Mouse (Mus musculus): ENCODE measurements around the gene 4931428F04Rik. TPM values are rescaled to one million over a fixed set of nuclear protein-coding genes. Genes with fewer than 3 reads are reported as not detected.

4931428F04Rik gene
- polyA plus RNA-seq, 2 experiments from 2014 or later: 0.90 to 2.6 TPM

Other genes with a start within 250 kb of the 4931428F04Rik start
- gene Ces3a, start 241.3 kb downstream of the 4931428F04Rik start, polyA plus RNA-seq (2017; shearing (Covaris generic)): not detected
- not detected for gene Ces3b, start 206.1 kb downstream of the 4931428F04Rik start, polyA plus RNA-seq (2017; shearing (Covaris generic))
- under 1 TPM in 1 of 2 experiments, not detected in 1; 0.13 TPM for gene Ces4a, start 158.1 kb downstream of the 4931428F04Rik start, polyA plus RNA-seq (2017; shearing (Covaris generic))
- 10 to 100 TPM; 26.7 to 40.6 TPM for gene Cbfb, start 119.2 kb downstream of the 4931428F04Rik start, polyA plus RNA-seq (2017; shearing (Covaris generic))
- 10 to 100 TPM; 13.9 to 14.2 TPM for gene D230025D16Rik, start 64.7 kb downstream of the 4931428F04Rik start, polyA plus RNA-seq (2017; shearing (Covaris generic))
- gene B3gnt9, start 34.7 kb downstream of the 4931428F04Rik start, polyA plus RNA-seq (2017; shearing (Covaris generic)): under 1 TPM; 0.33 to 0.47 TPM
- 10 to 100 TPM; 58.1 to 76.0 TPM for gene Tradd, start 25.3 kb downstream of the 4931428F04Rik start, polyA plus RNA-seq (2017; shearing (Covaris generic))
- gene Fbxl8, start 25.2 kb downstream of the 4931428F04Rik start, polyA plus RNA-seq (2017; shearing (Covaris generic)): 10 to 100 TPM; 16.5 to 27.6 TPM
- under 1 TPM; 0.26 to 0.39 TPM for gene Hsf4, start 20.1 kb downstream of the 4931428F04Rik start, polyA plus RNA-seq (2017; shearing (Covaris generic))
- under 1 TPM in 1 of 2 experiments, not detected in 1; 0.15 TPM for gene Nol3, start 13.7 kb downstream of the 4931428F04Rik start, polyA plus RNA-seq (2017; shearing (Covaris generic))
- 1 to 10 TPM in 1 of 2 experiments, not detected in 1; 1.1 TPM for gene Exoc3l, start 6.2 kb upstream of the 4931428F04Rik start, polyA plus RNA-seq (2017; shearing (Covaris generic))
- gene E2f4, start 7.8 kb upstream of the 4931428F04Rik start, polyA plus RNA-seq (2017; shearing (Covaris generic)): 10 to 100 TPM; 44.5 to 56.2 TPM
- 10 to 100 TPM in 1 of 2 experiments, 1 to 10 TPM in 1; 7.4 to 13.5 TPM for gene Elmo3, start 15.7 kb upstream of the 4931428F04Rik start, polyA plus RNA-seq (2017; shearing (Covaris generic))
- 1 to 10 TPM; 1.7 to 6.2 TPM for gene Lrrc29, start 36.4 kb upstream of the 4931428F04Rik start, polyA plus RNA-seq (2017; shearing (Covaris generic))
- gene Tmem208, start 36.5 kb upstream of the 4931428F04Rik start, polyA plus RNA-seq (2017; shearing (Covaris generic)): 100 to 1,000 TPM; 149 to 160 TPM
- gene Fhod1, start 58.1 kb upstream of the 4931428F04Rik start, polyA plus RNA-seq (2017; shearing (Covaris generic)): 1 to 10 TPM; 2.3 to 5.3 TPM
- gene Slc9a5, start 59.0 kb upstream of the 4931428F04Rik start, polyA plus RNA-seq (2017; shearing (Covaris generic)): under 1 TPM in 1 of 2 experiments, not detected in 1; 0.16 TPM
- gene Plekhg4, start 83.4 kb upstream of the 4931428F04Rik start, polyA plus RNA-seq (2017; shearing (Covaris generic)): not detected
- gene Kctd19, start 123.6 kb upstream of the 4931428F04Rik start, polyA plus RNA-seq (2017; shearing (Covaris generic)): not detected
- not detected for gene Lrrc36, start 123.7 kb upstream of the 4931428F04Rik start, polyA plus RNA-seq (2017; shearing (Covaris generic))
- gene Tppp3, start 181.7 kb upstream of the 4931428F04Rik start, polyA plus RNA-seq (2017; shearing (Covaris generic)): 1 to 10 TPM; 1.2 to 1.4 TPM
- 1 to 10 TPM in 1 of 2 experiments, under 1 TPM in 1; 0.97 to 1.5 TPM for gene Zdhhc1, start 207.0 kb upstream of the 4931428F04Rik start, polyA plus RNA-seq (2017; shearing (Covaris generic))
- not detected for gene Hsd11b2, start 228.9 kb upstream of the 4931428F04Rik start, polyA plus RNA-seq (2017; shearing (Covaris generic))

Measured in CD4-positive, CD25-positive, alpha-beta regulatory T cell, adult 4 months (primary cell).